Mouse (Mus musculus): Measurements from ENCODE around the gene Spata21. TPM values are rescaled to one million over a fixed set of nuclear protein-coding genes. Genes with fewer than 3 reads are reported as not detected.

Gene Spata21
- polyA plus RNA-seq, 1 experiment from 2014 or later, result 0.46 TPM

DNA sequence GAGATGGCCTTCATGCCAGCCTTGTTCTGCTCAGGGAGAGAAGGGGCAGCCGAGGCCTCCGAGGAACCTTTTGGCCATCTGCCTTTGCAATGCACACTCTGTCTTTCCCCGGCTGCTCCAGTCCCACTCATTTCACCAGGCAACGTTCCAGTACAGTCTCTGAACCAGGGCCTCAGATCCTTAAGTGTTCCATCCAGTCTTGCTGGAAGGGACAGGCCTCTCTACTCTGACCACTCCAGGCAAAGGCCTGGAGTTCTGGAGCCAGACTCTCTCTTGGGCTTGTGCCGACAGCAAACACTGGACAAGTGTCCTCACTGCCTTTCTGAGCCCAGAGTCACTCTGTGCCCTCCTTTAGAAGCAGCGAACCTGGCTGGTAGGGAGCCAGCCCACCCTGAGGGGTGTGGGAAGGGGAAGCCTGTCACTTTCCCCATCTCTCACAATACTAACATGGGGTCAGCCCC is 26.4 kb downstream of the Spata21 start:
- no peak overlapping the region for H3K27ac ChIP-seq (ENCODE audit: low read length)
- no peak overlapping the region for H3K4me3 ChIP-seq (replicated peaks; ENCODE audit: low read length)
- no peak for ATAC-seq
- no peak overlapping the region for H3K4me2 ChIP-seq (ENCODE audit: low read length)
- H3K4me1 ChIP-seq (replicated peaks; ENCODE audit: control insufficient read depth, insufficient read depth, low read length), result no peaks in the 10 kb centered on the region
- H3K9me3 ChIP-seq (ENCODE audit: control insufficient read depth, low read length), result no peaks in the 10 kb centered on the region
- WGBS, result 94% methylated on average over 6 of the region's 6 CpGs
- no peak overlapping the region for H3K9ac ChIP-seq (replicated peaks; ENCODE audit: low read depth, low read length)
- H3K27me3 ChIP-seq (replicated peaks; ENCODE audit: control insufficient read depth, insufficient read depth, low read length), result no peaks in the 10 kb centered on the region
- peaks cover 10% of the 10 kb centered on the region for H3K36me3 ChIP-seq (ENCODE audit: control insufficient read depth, insufficient read depth)

GRCm38 (mm10) chr4:141115398-141115797 is 27.3 kb downstream of the Spata21 start:
- Histone ChIP-seq H3K4me3 (replicated peaks; ENCODE audit: low read length) (no peak overlapping the region), H3K4me1 (replicated peaks; ENCODE audit: control insufficient read depth, insufficient read depth, low read length) (no peaks in the 10 kb centered on the region), H3K4me2 (ENCODE audit: low read length) (no peak overlapping the region), H3K27ac (ENCODE audit: low read length) (no peak overlapping the region), H3K9ac (replicated peaks; ENCODE audit: low read depth, low read length) (no peak overlapping the region), H3K36me3 (ENCODE audit: control insufficient read depth, insufficient read depth) (peaks cover 10% of the 10 kb centered on the region), H3K9me3 (ENCODE audit: control insufficient read depth, low read length) (no peaks in the 10 kb centered on the region), H3K27me3 (replicated peaks; ENCODE audit: control insufficient read depth, insufficient read depth, low read length) (no peaks in the 10 kb centered on the region)
- no peak for ATAC-seq
- 70% methylated on average over 8 of the region's 8 CpGs for WGBS

DNA sequence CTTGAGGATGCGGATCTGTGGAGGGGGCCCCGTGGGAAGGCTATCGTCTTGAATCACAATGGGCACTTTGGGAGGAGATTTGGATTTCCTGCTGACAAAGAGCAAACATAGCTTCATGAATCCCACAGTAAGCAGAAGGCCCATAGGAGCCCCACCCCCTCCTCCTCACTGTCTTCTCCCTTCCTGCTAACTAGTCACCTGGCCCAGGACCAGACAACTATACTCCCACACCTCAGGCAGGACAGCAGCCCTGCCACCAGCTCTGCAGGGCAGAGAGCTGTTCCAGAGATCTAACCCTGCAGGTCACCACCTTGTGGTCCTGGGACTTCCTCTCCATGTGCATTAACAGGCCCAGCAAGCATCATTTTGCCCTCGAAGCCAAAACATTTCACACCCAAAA is 30.6 kb downstream of the Spata21 start:
- Histone ChIP-seq H3K9me3 (ENCODE audit: control insufficient read depth, low read length) (no peaks in the 10 kb centered on the region), H3K9ac (replicated peaks; ENCODE audit: low read depth, low read length) (no peak overlapping the region), H3K4me1 (replicated peaks; ENCODE audit: control insufficient read depth, insufficient read depth, low read length) (peaks cover 3% of the 10 kb centered on the region), H3K27me3 (replicated peaks; ENCODE audit: control insufficient read depth, insufficient read depth, low read length) (no peaks in the 10 kb centered on the region), H3K4me2 (ENCODE audit: low read length) (no peak overlapping the region), H3K4me3 (replicated peaks; ENCODE audit: low read length) (no peak overlapping the region), H3K27ac (ENCODE audit: low read length) (no peak overlapping the region), H3K36me3 (ENCODE audit: control insufficient read depth, insufficient read depth) (peaks cover 7% of the 10 kb centered on the region; the same call in 1 of the 2 replicates)
- WGBS, result 64% methylated on average over 4 of the region's 4 CpGs
- no peak for ATAC-seq

GRCm38 (mm10) chr4:141120700-141121099 is 32.6 kb downstream of the Spata21 start:
- Histone ChIP-seq H3K4me2 (ENCODE audit: low read length) (no peak overlapping the region), H3K4me1 (replicated peaks; ENCODE audit: control insufficient read depth, insufficient read depth, low read length) (peaks cover 3% of the 10 kb centered on the region), H3K9me3 (ENCODE audit: control insufficient read depth, low read length) (no peaks in the 10 kb centered on the region), H3K9ac (replicated peaks; ENCODE audit: low read depth, low read length) (no peak overlapping the region), H3K4me3 (replicated peaks; ENCODE audit: low read length) (no peak overlapping the region), H3K27ac (ENCODE audit: low read length) (no peak overlapping the region), H3K36me3 (ENCODE audit: control insufficient read depth, insufficient read depth) (0 out of 2 replicates have a peak, but pooled peaks cover 2% of the 10 kb centered on the region), H3K27me3 (replicated peaks; ENCODE audit: control insufficient read depth, insufficient read depth, low read length) (no peaks in the 10 kb centered on the region)
- peak; percentile 83 for ATAC-seq
- WGBS, result 21% methylated on average over 11 of the region's 11 CpGs

DNA sequence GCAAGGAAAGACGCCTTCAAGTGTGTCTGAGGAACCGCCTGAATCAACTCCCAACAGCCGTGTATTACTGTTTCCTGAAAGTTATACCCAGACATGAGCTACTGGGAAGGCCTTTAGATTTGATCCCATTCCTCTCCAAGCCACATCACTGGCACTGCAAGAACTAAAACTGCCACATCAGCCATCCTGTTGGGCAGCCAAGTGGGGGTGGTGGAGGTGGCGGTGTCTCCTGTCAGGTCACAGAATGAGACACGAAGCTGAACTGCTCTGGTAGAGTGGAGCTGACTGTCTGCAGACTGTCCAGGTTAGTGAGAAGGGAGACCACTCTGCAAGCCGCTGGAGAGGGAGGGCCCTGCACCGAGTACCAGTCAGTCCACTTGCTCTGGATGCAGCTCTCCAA is 34.5 kb downstream of the Spata21 start:
- Histone ChIP-seq H3K27me3 (replicated peaks; ENCODE audit: control insufficient read depth, insufficient read depth, low read length) (no peaks in the 10 kb centered on the region), H3K9me3 (ENCODE audit: control insufficient read depth, low read length) (no peaks in the 10 kb centered on the region), H3K27ac (ENCODE audit: low read length) (no peak overlapping the region), H3K4me2 (ENCODE audit: low read length) (no peak overlapping the region), H3K36me3 (ENCODE audit: control insufficient read depth, insufficient read depth) (0 out of 2 replicates have a peak, but pooled peaks cover 2% of the 10 kb centered on the region), H3K4me3 (replicated peaks; ENCODE audit: low read length) (no peak overlapping the region), H3K4me1 (replicated peaks; ENCODE audit: control insufficient read depth, insufficient read depth, low read length) (peaks cover 3% of the 10 kb centered on the region), H3K9ac (replicated peaks; ENCODE audit: low read depth, low read length) (no peak overlapping the region)
- no peak for ATAC-seq
- WGBS, result 85% methylated on average over 7 of the region's 7 CpGs

- Histone ChIP-seq H3K4me1 (replicated peaks; ENCODE audit: control insufficient read depth, insufficient read depth, low read length) (peaks cover 3% of the 10 kb centered on the region), H3K9me3 (ENCODE audit: control insufficient read depth, low read length) (no peaks in the 10 kb centered on the region), H3K4me2 (ENCODE audit: low read length) (no peak overlapping the region), H3K9ac (replicated peaks; ENCODE audit: low read depth, low read length) (no peak overlapping the region), H3K36me3 (ENCODE audit: control insufficient read depth, insufficient read depth) (0 out of 2 replicates have a peak, but pooled peaks cover 2% of the 10 kb centered on the region), H3K27me3 (replicated peaks; ENCODE audit: control insufficient read depth, insufficient read depth, low read length) (no peaks in the 10 kb centered on the region), H3K27ac (ENCODE audit: low read length) (no peak overlapping the region), H3K4me3 (replicated peaks; ENCODE audit: low read length) (no peak overlapping the region)
- ATAC-seq, result no peak
- WGBS, result 42% methylated on average over 1 of the region's 1 CpGs
These were observed 34.9 kb downstream of the Spata21 start for GRCm38 (mm10) chr4:141123065-141123464.

- Histone ChIP-seq H3K4me1 (replicated peaks; ENCODE audit: control insufficient read depth, insufficient read depth, low read length) (peaks cover 30% of the 10 kb centered on the region), H3K9ac (replicated peaks; ENCODE audit: low read depth, low read length) (no peak overlapping the region)
- WGBS, result 81% methylated on average over 6 of the region's 6 CpGs
These were observed 41.1 kb downstream of the Spata21 start for GRCm38 (mm10) chr4:141129190-141129710.

DNA sequence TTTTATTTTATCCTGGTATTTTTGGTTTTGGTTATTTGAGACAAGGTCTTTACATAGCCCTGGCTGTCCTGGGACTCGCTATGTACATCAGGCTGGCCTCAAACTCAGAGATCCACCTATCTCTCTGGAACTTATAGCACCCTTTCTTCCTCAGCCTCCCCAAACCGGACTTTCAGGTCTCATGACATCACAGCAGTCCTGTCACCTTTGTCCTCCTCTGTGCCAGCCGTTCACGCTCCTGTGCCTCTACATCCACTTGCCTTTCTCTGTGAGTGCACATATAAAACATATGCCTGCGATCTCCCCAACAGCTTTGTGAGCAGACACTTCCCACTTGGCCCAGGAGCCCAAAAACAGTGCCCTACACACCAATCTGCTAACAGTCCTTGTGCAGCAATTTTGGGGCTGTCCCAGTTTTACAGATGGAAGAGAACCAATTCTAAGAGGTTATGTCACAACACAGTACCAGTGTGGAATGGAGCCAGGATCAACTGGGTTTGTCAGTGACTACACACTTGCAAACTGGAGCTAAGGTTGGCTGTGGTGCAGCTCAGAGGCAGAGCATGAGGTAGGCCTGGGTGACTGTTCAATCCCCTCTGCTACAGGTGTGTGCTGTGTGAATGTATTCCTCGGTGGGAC is 42.7 kb downstream of the Spata21 start:
- H3K4me2 ChIP-seq (ENCODE audit: low read length), result no peak overlapping the region
- H3K9ac ChIP-seq (replicated peaks; ENCODE audit: low read depth, low read length), result no peak overlapping the region
- no peak overlapping the region for H3K4me3 ChIP-seq (replicated peaks; ENCODE audit: low read length)
- H3K27ac ChIP-seq (ENCODE audit: low read length), result 0 out of 2 replicates have a peak overlapping the region, but pooled peaks have one; percentile 25
- no peak for ATAC-seq
- peaks cover 40% of the 10 kb centered on the region for H3K4me1 ChIP-seq (replicated peaks; ENCODE audit: control insufficient read depth, insufficient read depth, low read length)
- 61% methylated on average over 6 of the region's 6 CpGs for WGBS
- no peaks in the 10 kb centered on the region for H3K36me3 ChIP-seq (ENCODE audit: control insufficient read depth, insufficient read depth)
- no peaks in the 10 kb centered on the region for H3K9me3 ChIP-seq (ENCODE audit: control insufficient read depth, low read length)
- no peaks in the 10 kb centered on the region for H3K27me3 ChIP-seq (replicated peaks; ENCODE audit: control insufficient read depth, insufficient read depth, low read length)

More at GRCm38 (mm10) chr4:141129190-141129710, 41.1 kb downstream of the Spata21 start:
- Histone ChIP-seq H3K4me2 (ENCODE audit: low read length) (no peak overlapping the region), H3K9me3 (ENCODE audit: control insufficient read depth, low read length) (no peaks in the 10 kb centered on the region), H3K27me3 (replicated peaks; ENCODE audit: control insufficient read depth, insufficient read depth, low read length) (no peaks in the 10 kb centered on the region), H3K27ac (ENCODE audit: low read length) (no peak overlapping the region), H3K36me3 (ENCODE audit: control insufficient read depth, insufficient read depth) (no peaks in the 10 kb centered on the region), H3K4me3 (replicated peaks; ENCODE audit: low read length) (no peak overlapping the region)
- no peak for ATAC-seq

DNA sequence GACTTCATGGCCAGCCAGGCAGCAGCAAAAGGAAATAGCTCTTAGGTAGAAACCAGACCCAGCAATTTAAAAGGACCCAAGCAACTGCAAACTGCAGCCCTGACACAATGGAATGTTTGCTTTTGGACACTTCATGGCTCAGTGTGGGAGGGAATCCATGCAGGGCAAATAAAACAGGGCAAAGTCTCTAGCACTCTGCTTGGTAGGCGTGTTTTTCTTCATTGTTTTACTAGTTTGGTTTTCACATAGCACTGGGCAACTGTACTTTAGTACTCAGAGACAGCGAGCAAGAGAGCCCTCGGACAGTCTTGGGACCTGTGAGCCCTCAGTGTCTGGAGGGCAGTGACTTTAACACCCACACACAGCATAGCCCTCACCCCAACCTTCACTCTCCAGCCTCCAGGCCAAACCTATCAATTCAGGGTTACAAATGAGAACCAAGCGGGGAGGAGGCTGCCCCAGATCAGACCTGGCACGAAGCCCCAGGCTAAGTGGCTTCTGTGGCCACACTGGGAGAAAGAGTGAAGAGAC is 43.5 kb downstream of the Spata21 start:
- Histone ChIP-seq H3K4me3 (replicated peaks; ENCODE audit: low read length) (no peak overlapping the region), H3K9me3 (ENCODE audit: control insufficient read depth, low read length) (no peaks in the 10 kb centered on the region), H3K4me2 (ENCODE audit: low read length) (no peak overlapping the region), H3K36me3 (ENCODE audit: control insufficient read depth, insufficient read depth) (no peaks in the 10 kb centered on the region), H3K9ac (replicated peaks; ENCODE audit: low read depth, low read length) (no peak overlapping the region), H3K27me3 (replicated peaks; ENCODE audit: control insufficient read depth, insufficient read depth, low read length) (no peaks in the 10 kb centered on the region), H3K4me1 (replicated peaks; ENCODE audit: control insufficient read depth, insufficient read depth, low read length) (peaks cover 46% of the 10 kb centered on the region), H3K27ac (ENCODE audit: low read length) (0 out of 2 replicates have a peak overlapping the region, but pooled peaks have one; percentile 25)
- 63% methylated on average over 5 of the region's 5 CpGs for WGBS
- ATAC-seq, result no peak
